Mouse (Mus musculus) cerebellum, adult 2 months (tissue): ENCODE measurements around the gene Cpn2. TPM values are rescaled to one million over a fixed set of nuclear protein-coding genes. Genes with fewer than 3 reads are reported as not detected.

Experiments
- DNase-seq, 2 experiments: peaks; one replicate each; pipeline ENCODE4 v3.0.0; 2021
- H3K27ac ChIP-seq: fragments of 200-500 bp; 2 replicates; pipeline ENCODE4 v1.5.1; 2012; ENCODE audit warnings: low read length, control low read depth, inconsistent platforms; ENCODE audit not compliant: insufficient read depth
- H3K27me3 ChIP-seq: fragments of 200-500 bp; 2 replicates; pipeline ENCODE4 v1.6.1; 2012; ENCODE audit warnings: inconsistent platforms, mild to moderate bottlenecking, low read length, moderate library complexity; ENCODE audit not compliant: control insufficient read depth, insufficient read depth
- H3K4me1 ChIP-seq: fragments of 200-500 bp; 2 replicates; pipeline ENCODE4 v1.6.1; 2011; ENCODE audit warnings: low read length; ENCODE audit not compliant: control insufficient read depth, insufficient read depth
- H3K4me3 ChIP-seq: fragments of 200-500 bp; replicated peaks from 2 replicates; pipeline ENCODE3; 2011; ENCODE audit warnings: mild to moderate bottlenecking, low read depth, low read length, control low read depth; ENCODE audit not compliant: insufficient read depth
- CTCF ChIP-seq: fragments of 200-500 bp; IDR thresholded peaks from 2 replicates; pipeline ENCODE4 v1.5.1; 2011; ENCODE audit warnings: low read depth, mild to moderate bottlenecking, control low read depth, low read length, moderate library complexity, borderline replicate concordance; ENCODE audit not compliant: insufficient read depth
- POLR2A ChIP-seq: fragments of 200-500 bp; IDR thresholded peaks from 2 replicates; pipeline ENCODE4 v1.6.1; 2011; ENCODE audit warnings: low read length, control low read depth, borderline replicate concordance; ENCODE audit not compliant: insufficient read depth
- WGBS: fragments of 180-500 bp; shearing (Covaris S2); methylation state at CpG from one replicate; pipeline ENCODE4 v1.1.7; 2018; 5-methylcytosine and 5-hydroxymethylcytosine counted together
- polyA plus RNA-seq: library from polyadenylated mRNA; depleted of rRNA; stranded (reverse); fragments of >200 nt; gene quantifications from 2 replicates; pipeline ENCODE4 v1.2.3, GENCODE M21; 2012; rRNA removed

Gene Cpn2
- polyA plus RNA-seq, 1 experiment = not detected

DNA sequence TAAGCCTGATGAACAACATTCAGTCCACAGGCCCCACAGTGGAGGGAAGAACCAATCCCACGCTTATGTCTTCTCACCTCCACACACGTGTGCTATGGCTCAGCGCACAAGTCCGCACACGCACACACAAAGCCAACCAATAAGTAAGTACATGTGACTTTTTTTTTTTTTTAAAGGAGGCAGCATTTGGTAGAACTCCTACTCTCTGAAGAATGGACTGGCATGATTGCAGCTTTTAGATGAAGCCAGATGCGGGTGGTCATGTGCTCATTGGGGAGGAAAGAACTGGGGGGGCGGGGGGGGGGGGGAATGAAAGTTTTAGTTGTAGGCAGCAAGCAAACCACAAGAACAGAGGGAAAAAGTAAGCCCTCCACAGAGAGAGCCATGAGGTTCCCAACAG, 59.3 kb downstream of the Cpn2 start:
- no peaks in the 10 kb centered on the region for H3K27me3 ChIP-seq
- no peak for DNase-seq
- 81% methylated on average over 7 of the region's 7 CpGs for WGBS
- TF ChIP-seq POLR2A = no peak
- no peak for TF ChIP-seq CTCF
- no peak overlapping the region for H3K27ac ChIP-seq
- no peak overlapping the region for H3K4me3 ChIP-seq
- no peaks in the 10 kb centered on the region for H3K4me1 ChIP-seq

DNA sequence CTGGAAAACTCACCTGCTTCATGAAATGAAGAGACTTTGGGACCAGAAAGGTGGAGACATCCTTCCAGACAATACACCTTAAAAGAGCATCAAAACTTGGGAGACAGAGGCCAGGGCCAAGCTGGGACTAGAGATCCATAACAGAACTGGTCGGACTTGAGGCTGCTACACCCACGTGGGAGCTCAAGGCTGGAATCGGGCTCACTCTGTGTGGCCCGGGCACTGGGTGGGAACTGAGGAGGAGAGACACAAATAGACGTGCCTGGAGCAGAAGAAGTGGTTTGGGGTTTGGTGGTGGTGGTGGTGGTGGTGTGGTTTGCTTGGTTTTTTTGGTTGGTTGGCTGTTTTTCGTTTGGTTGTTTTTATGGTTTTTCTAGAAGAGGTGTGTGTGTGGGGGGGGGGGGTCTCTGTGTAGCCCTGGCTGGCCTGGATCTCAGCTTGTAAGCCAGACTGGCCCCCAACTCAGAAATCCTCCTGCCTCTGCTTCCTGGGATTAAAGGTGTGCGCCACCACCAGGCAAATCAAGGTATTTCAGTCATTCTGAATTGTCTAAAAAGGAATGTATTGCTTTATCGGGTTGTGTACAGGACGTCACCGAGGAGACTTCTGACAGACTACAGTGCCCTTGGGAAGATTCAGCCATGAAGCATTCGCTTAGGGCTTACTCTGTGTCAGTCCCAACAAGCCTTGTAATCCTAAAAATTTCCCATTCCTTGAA, 60.0 kb downstream of the Cpn2 start:
- no peak overlapping the region for H3K27ac ChIP-seq
- H3K27me3 ChIP-seq = no peaks in the 10 kb centered on the region
- no peaks in the 10 kb centered on the region for H3K4me1 ChIP-seq
- TF ChIP-seq CTCF (no peak), POLR2A (no peak)
- no peak for DNase-seq
- WGBS = 93% methylated on average over 11 of the region's 11 CpGs
- no peak overlapping the region for H3K4me3 ChIP-seq

Other genes starting within 250 kb of the Cpn2 start
- gene Hes1, start 203.1 kb downstream of the Cpn2 start, polyA plus RNA-seq = 22.4 and 24.5 TPM in 2 replicates
- not detected in 2 replicates for gene Lrrc15, start 15.8 kb upstream of the Cpn2 start, polyA plus RNA-seq
- gene Gp5, start 43.3 kb upstream of the Cpn2 start, polyA plus RNA-seq = 1.4 TPM in 2 replicates
- 31.4 and 34.7 TPM in 2 replicates for gene Atp13a3, start 138.5 kb upstream of the Cpn2 start, polyA plus RNA-seq